Mouse (Mus musculus): Measurements from ENCODE around the gene Gm28047. TPM values are rescaled to one million over a fixed set of nuclear protein-coding genes. Genes with fewer than 3 reads are reported as not detected.

Gm28047 gene
- polyA plus RNA-seq, 1 experiment from 2014 or later: not detected

- Histone ChIP-seq H3K4me1 (ENCODE audit: control insufficient read depth, insufficient read depth, low read length) (peaks cover 18% of the 10 kb centered on the region), H3K36me3 (ENCODE audit: control insufficient read depth, insufficient read depth, low read length) (peaks cover 23% of the 10 kb centered on the region), H3K27ac (ENCODE audit: low read depth, low read length) (no peak overlapping the region)
Observed at GRCm38 (mm10) chr15:102506464-102506830, 118.4 kb downstream of the Gm28047 start.

DNA sequence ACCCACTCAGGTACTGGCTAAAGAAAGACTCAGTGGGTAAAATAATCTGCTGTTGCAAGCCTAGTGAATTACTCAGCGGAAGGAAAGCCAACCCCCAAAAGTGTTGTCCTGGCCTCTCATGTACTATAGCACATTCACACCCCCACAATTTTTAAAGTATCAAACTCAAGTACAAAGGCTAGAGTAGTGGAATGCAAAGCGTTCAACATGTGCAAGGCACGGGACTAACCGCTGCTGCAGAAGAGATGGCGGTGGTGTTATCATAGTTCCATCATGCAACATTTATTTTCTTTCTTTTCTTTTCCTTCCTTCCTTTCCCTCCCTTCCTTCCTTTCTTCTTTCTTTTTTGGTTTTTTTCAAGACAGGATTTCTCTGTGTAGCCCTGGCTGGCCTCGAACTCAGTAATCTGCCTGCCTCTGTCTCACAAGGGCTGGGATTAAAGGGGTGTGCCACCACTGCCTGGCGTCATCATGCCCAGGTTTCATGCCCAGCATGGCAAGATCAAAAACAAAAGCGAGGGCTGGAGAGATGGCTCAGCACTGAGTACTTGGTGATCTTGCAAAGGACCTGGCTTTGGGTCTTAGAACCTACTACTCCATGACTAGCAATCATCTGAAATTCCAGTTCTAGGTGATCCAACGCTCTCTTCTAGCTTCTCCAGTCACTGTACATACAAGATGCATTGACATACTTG is 119.0 kb downstream of the Gm28047 start:
- Histone ChIP-seq H3K4me1 (ENCODE audit: control insufficient read depth, insufficient read depth, low read length) (peaks cover 13% of the 10 kb centered on the region), H3K27me3 (ENCODE audit: control insufficient read depth, insufficient read depth, low read length) (no peaks in the 10 kb centered on the region), H3K27ac (ENCODE audit: low read depth, low read length) (no peak overlapping the region), H3K4me3 (ENCODE audit: low read depth, low read length) (no peak overlapping the region), H3K9me3 (replicated peaks; ENCODE audit: control insufficient read depth, low read length) (no peaks in the 10 kb centered on the region), H3K4me2 (no peak overlapping the region), H3K36me3 (ENCODE audit: control insufficient read depth, insufficient read depth, low read length) (peaks cover 28% of the 10 kb centered on the region), H3K9ac (ENCODE audit: low read depth, low read length) (no peak overlapping the region)
- WGBS (ENCODE audit: insufficient replicate concordance): 80% methylated on average over 9 of the region's 9 CpGs
- no peak for ATAC-seq (replicated peaks; ENCODE audit: insufficient number of reproducible peaks, low FRiP score, low TSS enrichment)

More at GRCm38 (mm10) chr15:102506464-102506830, 118.4 kb downstream of the Gm28047 start:
- no peak overlapping the region for H3K4me3 ChIP-seq (ENCODE audit: low read depth, low read length)
- ATAC-seq (replicated peaks; ENCODE audit: insufficient number of reproducible peaks, low FRiP score, low TSS enrichment): no peak
- 64% methylated on average over 2 of the region's 2 CpGs for WGBS (ENCODE audit: insufficient replicate concordance)
- H3K4me2 ChIP-seq: no peak overlapping the region
- H3K27me3 ChIP-seq (ENCODE audit: control insufficient read depth, insufficient read depth, low read length): no peaks in the 10 kb centered on the region
- H3K9ac ChIP-seq (ENCODE audit: low read depth, low read length): no peak overlapping the region
- H3K9me3 ChIP-seq (replicated peaks; ENCODE audit: control insufficient read depth, low read length): no peaks in the 10 kb centered on the region

DNA sequence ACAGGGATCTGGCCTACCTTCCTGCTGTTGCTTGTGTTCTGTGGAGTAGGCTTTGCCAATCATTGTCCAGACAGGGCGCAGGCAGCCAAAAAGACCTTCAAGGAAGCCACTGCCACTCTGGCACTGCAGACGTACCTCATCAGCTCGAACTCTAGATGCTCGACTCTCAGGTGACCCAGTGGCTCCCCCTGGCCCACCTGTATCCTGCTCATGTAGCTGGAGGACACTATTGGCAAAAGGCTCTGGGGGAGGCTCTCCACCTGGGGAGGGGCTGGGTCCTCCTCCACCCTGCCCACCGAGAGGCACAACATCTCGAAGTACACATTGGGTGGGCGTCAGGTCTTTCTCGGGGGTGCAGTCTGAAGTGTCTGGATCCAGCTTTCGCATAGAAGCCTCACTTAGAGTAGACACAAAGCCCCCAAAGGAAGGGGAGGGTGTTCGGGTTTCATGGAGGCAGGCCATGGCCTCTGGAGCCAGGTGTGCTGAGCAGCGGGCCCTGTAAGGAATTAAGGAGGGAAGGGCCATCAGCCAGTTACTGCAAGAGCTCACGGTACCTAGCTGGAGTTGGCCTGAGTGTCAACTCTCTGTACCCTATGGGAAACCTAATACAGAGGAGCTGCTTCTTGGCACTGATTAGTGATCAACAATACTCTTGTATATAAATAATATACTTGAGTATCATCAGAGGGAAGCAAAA is 119.6 kb downstream of the Gm28047 start:
- no peak overlapping the region for H3K27ac ChIP-seq (ENCODE audit: low read depth, low read length)
- H3K4me2 ChIP-seq: no peak overlapping the region
- no peaks in the 10 kb centered on the region for H3K27me3 ChIP-seq (ENCODE audit: control insufficient read depth, insufficient read depth, low read length)
- H3K36me3 ChIP-seq (ENCODE audit: control insufficient read depth, insufficient read depth, low read length): peaks cover 35% of the 10 kb centered on the region
- WGBS (ENCODE audit: insufficient replicate concordance): 68% methylated on average over 12 of the region's 12 CpGs
- H3K9ac ChIP-seq (ENCODE audit: low read depth, low read length): no peak overlapping the region
- H3K4me3 ChIP-seq (ENCODE audit: low read depth, low read length): no peak overlapping the region
- H3K4me1 ChIP-seq (ENCODE audit: control insufficient read depth, insufficient read depth, low read length): peaks cover 11% of the 10 kb centered on the region
- H3K9me3 ChIP-seq (replicated peaks; ENCODE audit: control insufficient read depth, low read length): no peaks in the 10 kb centered on the region
- ATAC-seq (replicated peaks; ENCODE audit: insufficient number of reproducible peaks, low FRiP score, low TSS enrichment): no peak

GRCm38 (mm10) chr15:102503924-102504782 is 120.7 kb downstream of the Gm28047 start:
- H3K4me3 ChIP-seq (ENCODE audit: low read depth, low read length): no peak overlapping the region
- no peak overlapping the region for H3K4me2 ChIP-seq
- no peak overlapping the region for H3K27ac ChIP-seq (ENCODE audit: low read depth, low read length)
- H3K9ac ChIP-seq (ENCODE audit: low read depth, low read length): no peak overlapping the region
- no peaks in the 10 kb centered on the region for H3K27me3 ChIP-seq (ENCODE audit: control insufficient read depth, insufficient read depth, low read length)
- WGBS (ENCODE audit: insufficient replicate concordance): 90% methylated on average over 9 of the region's 9 CpGs
- no peaks in the 10 kb centered on the region for H3K9me3 ChIP-seq (replicated peaks; ENCODE audit: control insufficient read depth, low read length)
- H3K4me1 ChIP-seq (ENCODE audit: control insufficient read depth, insufficient read depth, low read length): peaks cover 2% of the 10 kb centered on the region; the same call in 1 of the 2 replicates
- ATAC-seq (replicated peaks; ENCODE audit: insufficient number of reproducible peaks, low FRiP score, low TSS enrichment): no peak
- H3K36me3 ChIP-seq (ENCODE audit: control insufficient read depth, insufficient read depth, low read length): peaks cover 45% of the 10 kb centered on the region

DNA sequence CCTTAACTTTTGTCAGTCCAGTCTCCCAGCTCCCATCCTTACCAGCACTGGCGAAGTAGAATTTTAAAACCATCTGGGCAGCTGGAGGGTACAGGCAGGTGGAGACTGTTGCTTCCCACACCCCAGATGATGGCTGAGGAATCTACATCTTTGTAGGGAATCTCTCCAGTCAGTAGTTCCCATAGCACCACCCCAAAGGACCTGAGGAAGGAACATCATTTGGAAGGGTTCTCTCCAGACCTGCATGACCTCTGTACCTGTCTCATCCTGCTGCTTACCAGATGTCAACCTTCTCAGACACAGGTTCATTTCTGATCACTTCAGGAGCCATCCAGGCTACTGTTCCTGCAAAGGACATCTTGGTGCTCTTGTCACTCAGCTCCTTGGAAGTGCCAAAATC is 121.4 kb downstream of the Gm28047 start, which contains the start of gene Gm10337:
TSS of gene Gm10337 (plus strand) at position 276 of the 400 bp plus-strand sequence.
- no peak for ATAC-seq (replicated peaks; ENCODE audit: insufficient number of reproducible peaks, low FRiP score, low TSS enrichment)
- no peak within 1 kb of the TSS for H3K4me3 ChIP-seq (ENCODE audit: low read depth, low read length)
- no peak within 1 kb of the TSS for H3K27ac ChIP-seq (ENCODE audit: low read depth, low read length)
- H3K9ac ChIP-seq (ENCODE audit: low read depth, low read length): no peak within 1 kb of the TSS
- H3K36me3 ChIP-seq (ENCODE audit: control insufficient read depth, insufficient read depth, low read length): peaks cover 49% of the 10 kb centered on the region
- H3K4me2 ChIP-seq: no peak within 1 kb of the TSS
- H3K4me1 ChIP-seq (ENCODE audit: control insufficient read depth, insufficient read depth, low read length): peaks cover 2% of the 10 kb centered on the region; the same call in 1 of the 2 replicates
- H3K27me3 ChIP-seq (ENCODE audit: control insufficient read depth, insufficient read depth, low read length): no peaks in the 10 kb centered on the region
- 96% methylated on average over 1 of the region's 1 CpGs for WGBS (ENCODE audit: insufficient replicate concordance)
- H3K9me3 ChIP-seq (replicated peaks; ENCODE audit: control insufficient read depth, low read length): no peaks in the 10 kb centered on the region

DNA sequence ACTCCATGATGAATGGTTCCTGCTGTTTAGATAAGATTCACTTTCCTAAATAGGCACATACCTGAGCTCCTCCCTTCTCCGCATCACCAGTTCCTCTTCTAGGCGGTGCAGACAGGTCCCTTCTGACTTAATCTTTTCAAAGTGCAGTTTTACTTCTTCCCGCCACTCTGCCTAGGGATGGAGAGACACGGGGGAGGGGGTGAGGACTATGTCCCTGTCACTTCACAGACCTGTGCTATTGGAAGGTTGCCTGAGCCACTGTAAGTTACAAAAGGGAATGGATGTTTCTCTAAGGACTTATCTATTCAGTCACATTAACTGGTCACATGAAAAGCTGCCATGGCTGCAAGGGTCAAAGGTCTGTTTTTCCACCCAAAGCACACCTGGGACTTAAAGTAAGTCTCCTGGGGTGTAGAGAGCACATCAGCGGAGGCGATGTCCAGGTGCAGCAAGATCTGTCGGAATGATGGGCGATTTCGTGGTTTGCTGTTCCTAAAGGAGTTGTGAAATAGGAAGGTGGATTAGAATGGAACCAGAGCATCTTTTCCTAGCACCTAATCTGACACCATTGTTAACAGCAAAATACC is 122.5 kb downstream of the Gm28047 start:
- Histone ChIP-seq H3K4me3 (ENCODE audit: low read depth, low read length) (no peak overlapping the region), H3K36me3 (ENCODE audit: control insufficient read depth, insufficient read depth, low read length) (peaks cover 56% of the 10 kb centered on the region), H3K9me3 (replicated peaks; ENCODE audit: control insufficient read depth, low read length) (no peaks in the 10 kb centered on the region), H3K27me3 (ENCODE audit: control insufficient read depth, insufficient read depth, low read length) (no peaks in the 10 kb centered on the region), H3K4me2 (no peak overlapping the region), H3K27ac (ENCODE audit: low read depth, low read length) (no peak overlapping the region), H3K9ac (ENCODE audit: low read depth, low read length) (no peak overlapping the region), H3K4me1 (ENCODE audit: control insufficient read depth, insufficient read depth, low read length) (no peaks in the 10 kb centered on the region; the same call in 1 of the 2 replicates)
- WGBS (ENCODE audit: insufficient replicate concordance): 80% methylated on average over 9 of the region's 9 CpGs
- no peak for ATAC-seq (replicated peaks; ENCODE audit: insufficient number of reproducible peaks, low FRiP score, low TSS enrichment)

DNA sequence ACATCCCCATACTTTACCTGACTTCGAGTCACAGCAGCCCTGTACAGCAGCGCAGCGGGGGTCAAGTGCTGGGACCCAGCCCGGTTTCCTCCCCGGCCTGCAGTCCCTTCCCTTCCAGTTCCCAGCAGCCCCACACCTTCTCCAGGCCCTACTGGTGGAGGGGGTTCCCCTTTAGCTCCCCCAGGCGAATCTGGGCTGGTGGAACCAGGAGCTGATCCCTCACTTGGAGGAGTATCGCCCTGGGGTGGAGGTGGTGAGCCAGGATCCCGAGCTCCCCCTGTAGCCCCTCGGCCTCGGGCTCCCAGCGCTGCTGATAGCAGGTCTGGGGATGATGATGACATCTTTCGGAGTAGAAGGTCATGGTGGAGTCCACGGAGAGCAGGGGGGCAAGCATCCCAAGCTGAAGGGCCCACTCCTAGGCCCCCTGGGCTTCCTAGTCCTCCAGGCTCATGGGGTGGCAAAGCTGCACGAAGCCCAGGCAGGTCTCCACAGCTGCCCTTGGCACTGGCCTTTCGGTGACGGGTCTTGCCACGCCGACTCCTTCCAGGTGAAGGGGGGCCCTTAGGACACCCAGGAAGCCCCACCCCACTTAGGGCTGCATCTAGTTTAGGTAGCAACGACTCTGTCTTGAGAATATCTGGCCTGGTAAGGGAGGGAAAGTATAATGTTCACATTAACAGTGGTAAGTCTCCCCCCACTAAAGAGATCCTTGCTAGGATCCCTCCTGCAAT is 123.6 kb downstream of the Gm28047 start:
- no peaks in the 10 kb centered on the region for H3K27me3 ChIP-seq (ENCODE audit: control insufficient read depth, insufficient read depth, low read length)
- no peak overlapping the region for H3K4me3 ChIP-seq (ENCODE audit: low read depth, low read length)
- no peak for ATAC-seq (replicated peaks; ENCODE audit: insufficient number of reproducible peaks, low FRiP score, low TSS enrichment)
- H3K27ac ChIP-seq (ENCODE audit: low read depth, low read length): no peak overlapping the region
- no peak overlapping the region for H3K9ac ChIP-seq (ENCODE audit: low read depth, low read length)
- H3K36me3 ChIP-seq (ENCODE audit: control insufficient read depth, insufficient read depth, low read length): peaks cover 56% of the 10 kb centered on the region
- 84% methylated on average over 19 of the region's 19 CpGs for WGBS (ENCODE audit: insufficient replicate concordance)
- no peak overlapping the region for H3K4me2 ChIP-seq
- H3K4me1 ChIP-seq (ENCODE audit: control insufficient read depth, insufficient read depth, low read length): no peaks in the 10 kb centered on the region; the same call in 1 of the 2 replicates
- H3K9me3 ChIP-seq (replicated peaks; ENCODE audit: control insufficient read depth, low read length): no peaks in the 10 kb centered on the region

GRCm38 (mm10) chr15:102500479-102500878 is 124.4 kb downstream of the Gm28047 start:
- no peaks in the 10 kb centered on the region for H3K4me1 ChIP-seq (ENCODE audit: control insufficient read depth, insufficient read depth, low read length)
- no peaks in the 10 kb centered on the region for H3K27me3 ChIP-seq (ENCODE audit: control insufficient read depth, insufficient read depth, low read length)
- no peak overlapping the region for H3K4me2 ChIP-seq
- H3K36me3 ChIP-seq (ENCODE audit: control insufficient read depth, insufficient read depth, low read length): peaks cover 58% of the 10 kb centered on the region
- WGBS (ENCODE audit: insufficient replicate concordance): 81% methylated on average over 5 of the region's 5 CpGs
- no peak overlapping the region for H3K27ac ChIP-seq (ENCODE audit: low read depth, low read length)
- no peak overlapping the region for H3K9ac ChIP-seq (ENCODE audit: low read depth, low read length)
- no peak overlapping the region for H3K4me3 ChIP-seq (ENCODE audit: low read depth, low read length)
- ATAC-seq (replicated peaks; ENCODE audit: insufficient number of reproducible peaks, low FRiP score, low TSS enrichment): no peak
- H3K9me3 ChIP-seq (replicated peaks; ENCODE audit: control insufficient read depth, low read length): no peaks in the 10 kb centered on the region

Measured in heart, embryonic 11.5 days (tissue).